Mouse (Mus musculus) thymus, postnatal 4 days (tissue): ENCODE results near the gene Tnpo3.
"Not testable (repeated sequence)": the region's sequence is repeated elsewhere in the genome, so short reads cannot be mapped to it uniquely, and the experiment has no call there.

Experiments used
- DNase-seq: peaks from one replicate; pipeline ENCODE4 v3.0.0; 2021

Gene Tnpo3

DNA sequence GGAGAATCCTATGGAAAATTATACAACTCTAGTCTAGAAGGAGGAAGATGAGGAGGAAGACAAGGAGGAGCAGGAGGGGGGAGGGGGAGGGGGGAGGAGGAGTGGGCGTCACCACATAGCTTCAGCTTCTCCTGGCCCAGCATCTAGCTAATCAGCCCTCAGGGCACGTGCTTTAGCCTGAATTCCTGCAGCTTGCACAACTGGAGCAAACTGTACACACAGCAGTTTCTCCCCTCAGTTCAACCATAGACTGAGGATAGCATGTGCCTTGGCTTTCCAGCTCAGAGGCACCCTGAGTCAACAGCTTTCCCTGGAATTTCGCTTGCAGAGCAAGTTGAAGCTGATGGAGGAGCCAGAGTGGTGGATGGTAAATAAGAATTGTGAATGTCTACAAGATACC, 10.5 kb upstream of the Tnpo3 start:
- DNase-seq: no peak

DNA sequence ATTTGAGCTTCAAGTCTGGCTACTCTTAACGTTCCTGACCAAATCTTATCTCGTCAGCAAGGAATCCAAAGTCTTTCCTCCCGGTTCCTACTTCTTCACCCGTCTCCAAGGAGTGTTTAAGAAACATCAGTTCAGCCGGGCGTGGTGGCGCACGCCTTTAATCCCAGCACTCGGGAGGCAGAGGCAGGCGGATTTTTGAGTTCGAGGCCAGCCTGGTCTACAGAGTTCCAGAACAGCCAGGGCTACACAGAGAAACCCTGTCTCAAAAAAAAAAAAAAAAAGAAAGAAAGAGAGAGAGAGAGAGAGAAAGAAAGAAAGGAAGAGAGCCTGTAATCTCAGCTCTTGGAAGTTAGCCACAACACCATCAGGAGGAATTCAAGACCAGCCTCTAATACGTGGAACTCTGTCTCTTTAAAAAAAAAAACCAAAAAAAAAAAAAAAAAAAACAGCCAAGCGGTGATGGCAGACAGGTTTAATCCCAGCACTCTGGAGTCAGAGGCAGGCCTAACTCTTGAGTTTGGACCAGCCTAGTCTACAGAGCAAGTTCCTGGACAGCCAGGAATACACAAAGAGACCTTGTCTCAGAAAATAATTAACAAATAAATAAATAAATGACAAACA, 443 bp upstream of the Tnpo3 start:
- DNase-seq: not testable (repeated sequence)

DNA sequence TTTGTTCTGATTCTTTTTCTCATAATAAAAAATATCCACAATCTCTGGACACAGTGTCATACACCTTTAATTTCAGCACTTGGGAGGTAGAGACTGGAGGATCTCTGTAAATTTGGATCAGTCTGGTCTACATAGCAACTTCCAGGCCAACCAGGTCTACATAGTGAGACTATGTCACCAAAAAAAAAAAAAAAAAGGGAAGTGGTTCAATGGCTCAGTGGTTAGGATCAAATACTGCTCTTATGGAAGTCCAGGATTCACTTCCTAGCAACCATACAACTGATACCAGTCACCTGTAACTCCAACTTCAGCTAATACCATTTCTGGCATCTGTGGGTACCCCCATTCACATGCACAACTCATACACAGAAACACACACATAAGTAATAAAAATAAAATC, 9.5 kb downstream of the Tnpo3 start:
- DNase-seq: no peak

GRCm38 (mm10) chr6:29595656-29596055, 14.0 kb downstream of the Tnpo3 start:
- no peak for DNase-seq

GRCm38 (mm10) chr6:29581202-29581601, 28.5 kb downstream of the Tnpo3 start:
- no peak for DNase-seq

DNA sequence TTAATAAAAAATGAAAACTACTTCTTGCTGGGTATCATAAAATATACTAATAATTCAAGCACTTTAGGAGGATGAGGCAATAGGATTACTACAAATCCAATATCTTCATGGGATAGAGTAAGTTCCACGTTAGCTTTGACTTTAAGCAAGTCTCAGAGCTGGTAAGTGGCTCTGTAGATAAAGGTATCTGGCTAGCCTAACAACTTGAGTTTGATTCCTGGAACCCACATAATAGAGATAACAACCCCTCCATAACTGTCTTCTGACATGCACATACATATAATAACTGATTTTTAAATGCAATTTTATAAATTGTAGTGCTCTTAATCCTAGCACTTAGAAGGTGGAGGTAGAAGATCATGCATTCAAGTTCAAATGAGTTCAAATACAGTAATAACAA, 28.9 kb downstream of the Tnpo3 start:
- no peak for DNase-seq

- DNase-seq: peak; percentile 9
Observed at GRCm38 (mm10) chr6:29576388-29576787, 33.3 kb downstream of the Tnpo3 start.

- DNase-seq: no peak
Observed at GRCm38 (mm10) chr6:29557112-29557511, 52.6 kb downstream of the Tnpo3 start.

DNA sequence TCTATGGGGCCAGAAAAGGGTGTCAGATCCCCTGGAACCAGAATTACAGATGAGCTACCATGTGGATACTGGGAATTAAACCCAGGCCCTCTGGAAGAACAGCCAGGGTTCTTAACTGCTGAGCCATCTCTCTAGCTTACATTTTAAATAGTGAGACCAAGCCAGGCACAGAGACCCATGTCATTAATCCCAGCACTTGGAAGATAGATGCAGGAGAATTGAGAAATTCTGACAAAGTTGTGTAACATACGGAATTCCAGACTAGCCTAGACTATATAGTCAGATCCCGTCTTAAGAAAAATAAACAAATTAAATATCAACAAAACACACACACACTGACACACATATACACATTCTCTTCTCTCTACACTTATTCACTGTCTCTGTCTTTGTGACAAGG, 57.2 kb downstream of the Tnpo3 start:
- DNase-seq: no peak

DNA sequence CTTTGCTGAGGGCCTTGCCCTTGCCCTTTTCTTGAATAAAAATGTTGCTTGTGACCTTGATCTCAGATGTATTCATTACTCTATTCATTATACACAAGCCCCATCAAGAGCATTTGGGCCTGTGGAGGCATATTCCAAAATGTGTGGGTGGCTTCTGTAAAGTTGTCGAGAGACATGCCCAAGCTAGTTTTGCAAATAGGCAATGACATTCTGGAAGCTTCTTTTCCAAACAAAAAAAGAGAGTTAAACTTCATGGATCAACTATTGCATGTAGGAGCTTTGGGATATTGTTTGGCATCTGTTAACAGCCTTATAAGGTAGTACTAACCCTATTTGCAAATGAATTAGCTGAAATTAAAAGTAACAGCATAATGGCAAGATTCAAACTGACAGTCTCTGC, 61.6 kb downstream of the Tnpo3 start:
- DNase-seq: no peak

DNA sequence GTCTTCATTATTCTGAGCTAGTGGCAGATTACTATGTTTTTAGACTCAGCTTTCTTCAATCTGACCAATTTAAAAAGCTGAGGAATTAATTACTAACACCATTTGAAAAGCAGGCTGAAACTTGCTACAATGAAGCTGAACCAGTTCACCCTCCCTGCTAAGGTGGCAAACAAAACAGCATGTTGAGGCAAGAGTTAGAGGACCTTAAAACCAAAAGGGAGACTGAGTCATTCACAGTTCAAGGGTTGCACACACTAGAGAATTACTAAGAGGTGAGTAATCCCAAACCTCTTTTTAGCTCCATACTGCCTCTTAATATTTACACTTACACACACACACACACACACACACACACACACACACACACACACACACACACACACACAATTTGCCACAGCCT, 62.1 kb downstream of the Tnpo3 start:
- DNase-seq: no peak

- DNase-seq: no peak
Observed at GRCm38 (mm10) chr6:29545611-29546010, 64.1 kb downstream of the Tnpo3 start.

DNA sequence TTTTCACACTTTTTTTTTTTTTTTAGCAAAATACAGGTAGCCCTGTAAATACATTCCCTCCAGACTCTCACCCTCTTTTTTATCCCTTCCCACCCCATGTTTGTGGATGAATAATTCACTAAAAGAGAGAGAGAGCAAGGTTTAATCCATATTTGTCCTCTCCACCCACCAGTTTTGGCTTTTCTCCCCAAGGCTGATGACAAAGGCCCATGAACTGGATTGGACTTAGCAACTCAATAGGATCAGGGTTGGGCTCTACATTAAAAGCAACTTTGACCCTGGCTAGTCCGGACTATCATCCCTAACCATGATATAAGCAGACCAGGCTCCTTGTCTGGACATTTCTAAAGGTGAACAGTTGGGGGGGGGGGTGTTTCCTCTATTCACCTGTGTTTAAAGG, 68.7 kb downstream of the Tnpo3 start:
- DNase-seq: no peak

- DNase-seq: no peak
Observed at GRCm38 (mm10) chr6:29540223-29540622, 69.5 kb downstream of the Tnpo3 start.

GRCm38 (mm10) chr6:29539502-29539901, 70.2 kb downstream of the Tnpo3 start:
- no peak for DNase-seq

- DNase-seq: no peak
Observed at GRCm38 (mm10) chr6:29537221-29537620, 72.5 kb downstream of the Tnpo3 start.

GRCm38 (mm10) chr6:29536651-29537193, 73.0 kb downstream of the Tnpo3 start:
- DNase-seq: no peak

DNA sequence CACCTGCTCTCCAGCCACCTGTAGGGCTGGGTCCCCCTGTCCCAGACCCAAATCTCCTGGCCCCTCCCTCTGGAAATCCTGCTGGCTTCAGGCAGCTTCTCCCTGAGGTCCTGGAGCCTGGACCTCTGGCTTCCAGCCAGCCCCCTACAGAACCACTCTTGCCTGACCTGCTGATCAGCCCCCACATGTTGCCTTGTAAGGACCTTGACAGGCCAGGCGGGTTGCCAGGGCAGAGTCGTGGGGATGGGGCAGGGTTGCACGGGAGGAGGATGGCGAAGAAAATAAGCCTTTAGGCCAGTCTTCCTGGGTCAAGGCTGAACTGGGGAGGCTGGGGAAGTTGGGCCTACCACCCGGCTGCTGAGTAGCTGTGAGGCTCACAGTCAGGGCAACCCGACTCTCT, 74.4 kb downstream of the Tnpo3 start:
- no peak for DNase-seq

GRCm38 (mm10) chr6:29530050-29530449, 79.6 kb downstream of the Tnpo3 start:
- no peak for DNase-seq

DNA sequence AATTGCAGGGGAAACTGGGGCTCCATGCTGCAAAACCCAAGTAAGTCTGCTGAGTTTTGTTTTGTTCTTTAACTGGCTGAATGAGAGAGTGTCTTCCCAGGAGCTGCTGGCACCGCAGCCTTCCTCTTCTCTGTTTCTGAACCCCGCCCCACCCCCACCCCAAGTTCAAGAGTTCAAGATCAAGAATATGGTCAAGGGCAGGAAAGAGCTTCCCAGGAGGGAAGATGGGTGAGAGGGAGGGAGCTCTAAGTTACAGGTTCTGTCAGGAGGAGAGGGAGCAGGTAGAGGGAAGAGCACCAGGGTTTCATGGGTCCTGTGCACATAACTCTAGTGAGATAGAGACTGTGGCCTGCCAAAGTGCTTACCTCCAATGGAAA, 80.3 kb downstream of the Tnpo3 start:
- no peak for DNase-seq

DNA sequence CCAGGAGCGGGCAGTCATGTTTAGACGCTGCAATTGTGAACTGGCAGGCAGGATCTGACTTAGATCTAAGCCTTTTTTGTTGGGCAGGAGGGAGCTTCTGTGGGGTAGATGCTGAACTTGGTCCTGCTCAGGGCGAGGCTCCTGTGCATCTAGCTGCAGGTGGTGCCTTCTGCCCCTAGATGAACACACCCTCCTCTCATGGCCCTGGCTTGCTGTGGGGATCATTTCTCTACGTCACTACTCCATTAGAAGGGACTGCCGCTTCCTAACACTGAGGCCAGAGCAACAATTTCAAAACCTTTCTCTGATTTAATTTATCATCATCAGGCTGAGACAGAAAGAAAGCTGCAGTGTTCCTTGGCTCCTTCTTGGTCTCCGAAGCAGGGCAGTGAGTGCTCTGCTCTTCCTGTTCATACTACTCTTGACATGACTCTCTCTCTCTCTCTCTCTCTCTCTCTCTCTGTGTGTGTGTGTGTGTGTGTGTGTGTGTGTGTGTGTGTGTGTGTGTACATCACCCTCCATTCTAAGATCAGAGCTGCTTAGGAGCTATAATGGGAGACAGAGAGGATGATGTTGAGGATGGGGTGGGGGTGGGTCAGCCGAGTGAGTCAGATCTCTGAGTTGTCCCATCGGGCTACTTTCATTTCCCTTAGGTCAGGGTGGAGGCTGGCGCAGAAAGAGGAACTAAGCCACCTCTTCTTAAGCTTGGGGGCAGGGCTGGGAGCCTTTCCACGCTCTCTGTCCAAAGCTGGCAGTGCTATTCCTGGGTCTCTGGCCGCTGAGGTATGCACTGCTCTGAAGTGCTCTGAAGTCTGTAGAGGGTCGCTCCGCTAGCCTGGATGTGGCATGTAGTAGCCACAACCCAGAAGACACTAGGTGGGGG, 80.9 kb downstream of the Tnpo3 start:
- no peak for DNase-seq

GRCm38 (mm10) chr6:29528165-29528505, 81.6 kb downstream of the Tnpo3 start:
- DNase-seq: no peak

DNA sequence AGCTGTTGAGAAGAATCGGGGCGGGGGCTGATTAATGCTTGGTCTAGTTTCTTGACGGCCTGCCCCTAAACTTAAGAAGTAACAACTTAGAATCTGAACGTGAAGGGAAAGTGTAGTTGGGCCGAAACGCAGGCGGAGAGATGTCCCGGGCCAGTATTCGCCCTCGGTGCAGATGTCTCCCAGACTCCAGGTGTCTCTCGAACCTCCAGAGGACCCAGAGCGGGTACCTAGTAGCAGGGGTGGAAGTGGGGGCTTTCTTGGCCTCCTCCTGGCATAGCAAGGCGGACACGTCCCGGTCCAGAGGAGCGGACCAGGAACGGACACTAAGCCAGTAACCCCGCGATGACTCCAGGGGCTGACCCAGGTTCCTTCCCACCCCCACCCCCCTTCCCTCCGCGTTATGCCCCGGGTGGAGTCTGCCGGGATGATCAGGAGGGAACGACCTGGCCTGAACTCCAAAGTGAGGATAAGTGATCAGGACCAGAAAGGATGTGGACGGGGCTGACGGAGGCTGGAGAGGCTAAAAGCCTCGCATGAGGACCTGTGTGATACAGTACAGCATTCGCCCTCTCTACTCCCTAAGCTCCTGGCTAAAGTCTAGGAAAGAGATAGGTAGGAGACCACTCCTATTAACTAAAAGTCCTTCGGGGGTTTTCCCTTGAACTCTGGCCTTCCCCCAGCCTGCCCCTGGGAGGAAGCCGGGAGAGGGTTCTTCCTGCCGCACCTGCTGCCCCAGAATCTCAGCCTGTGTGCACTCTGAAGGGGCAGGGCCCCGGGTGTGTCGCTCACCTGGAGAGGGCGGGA, 82.1 kb downstream of the Tnpo3 start:
- peak; percentile 25 for DNase-seq
